Mouse (Mus musculus) layer of hippocampus, postnatal 10 days (tissue): Measurements from ENCODE around the gene Fbxw7. TPM values are rescaled to one million over a fixed set of nuclear protein-coding genes. Genes with fewer than 3 reads are reported as not detected.

Experiments
- DNase-seq, 2 experiments: peaks; one replicate each; pipeline ENCODE4 v3.0.0; 2021; ENCODE audit warnings: low spot score in 2 of 2
- total RNA-seq, 2 experiments: library from RNA; stranded (reverse); gene quantifications; 2 replicates each; pipeline ENCODE4 v1.2.3; 2021

The Fbxw7 gene
- total RNA-seq, 2 experiments from 2014 or later = 119 to 127 TPM

DNA sequence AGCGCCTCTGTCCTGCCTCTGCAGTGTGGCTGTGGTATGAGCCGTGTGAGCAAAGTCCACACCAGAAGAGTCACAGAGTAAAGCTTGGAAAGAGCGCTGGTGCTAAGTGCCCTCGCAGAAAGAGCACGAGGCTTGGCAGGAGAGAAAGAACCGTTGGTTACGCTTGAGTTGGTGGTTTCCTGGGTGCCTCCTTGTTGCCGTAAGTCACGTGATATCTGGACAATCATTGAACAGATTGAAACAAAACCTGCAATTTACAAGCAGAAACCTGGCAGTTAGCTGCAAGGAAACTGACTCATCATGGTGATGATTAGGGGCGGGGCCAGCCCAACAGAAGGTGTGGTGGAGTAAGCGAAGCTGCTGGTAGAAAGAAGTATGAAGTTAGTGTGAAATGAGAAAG, 207.7 kb downstream of the Fbxw7 start:
- DNase-seq = no peak

GRCm38 (mm10) chr3:85024237-85024636, 209.2 kb downstream of the Fbxw7 start:
- DNase-seq = no peak

GRCm38 (mm10) chr3:85024817-85025705, 210.0 kb downstream of the Fbxw7 start:
- DNase-seq = no peak

Other genes with a start within 250 kb of the Fbxw7 start
- gene Arfip1, start 232.6 kb upstream of the Fbxw7 start, total RNA-seq = 10 to 100 TPM; 19.7 to 20.6 TPM
- gene Tigd4, start 221.7 kb upstream of the Fbxw7 start, total RNA-seq = under 1 TPM; 0.14 to 0.16 TPM
- 1 to 10 TPM in 1 of 2 experiments, under 1 TPM in 1; 0.96 to 1.2 TPM for gene Tmem154, start 149.1 kb upstream of the Fbxw7 start, total RNA-seq